Mouse (Mus musculus) neutrophil, adult 5-6 weeks (primary cell): ENCODE results near the gene Otogl. TPM values are rescaled to one million over a fixed set of nuclear protein-coding genes. Genes with fewer than 3 reads are reported as not detected.

Experiments
- ATAC-seq: fragments of 151-379, 151-347 bp; 2 replicates; pipeline ENCODE4 v1.8.0; 2017; ENCODE audit warnings: mild to moderate bottlenecking, moderate TSS enrichment; ENCODE audit not compliant: insufficient number of reproducible peaks, poor library complexity, low FRiP score, severe bottlenecking; ENCODE audit errors: extremely low read depth
- total RNA-seq: library from RNA; stranded (forward); fragments of 200-1000 nt; gene quantifications from 2 replicates; pipeline ENCODE4 v1.2.3, GENCODE M21; 2017

Gene Otogl
- total RNA-seq, 1 experiment from 2014 or later = not detected

- ATAC-seq = no peak
Observed at GRCm38 (mm10) chr10:107737743-107738142, 174.2 kb downstream of the Otogl start.

- no peak for ATAC-seq
Observed at GRCm38 (mm10) chr10:107735448-107735847, 176.5 kb downstream of the Otogl start.

- no peak for ATAC-seq
Observed at GRCm38 (mm10) chr10:107734327-107734726, 177.6 kb downstream of the Otogl start.

GRCm38 (mm10) chr10:107725631-107726030, 186.3 kb downstream of the Otogl start:
- no peak for ATAC-seq

- no peak for ATAC-seq
Observed at GRCm38 (mm10) chr10:107719806-107720205, 192.1 kb downstream of the Otogl start, which contains the start of gene Ptprq. Ptprq (minus strand) TSS chr10:107720051.

Other genes with a start within 250 kb of the Otogl start
- not detected in 2 replicates for gene Ptprq, start 192.1 kb downstream of the Otogl start, total RNA-seq